10 mouse cellular contexts compared by ENCODE assay signal in genomic region chr4:81580553-81580952, GRCm38 (mm10).
DNase-seq lines count a peak whose midpoint lies in the region; ATAC-seq and TF ChIP-seq lines count a peak whose summit lies in the region.
"Had no signal": no experiment of that assay in that cellular context is flagged by ENCODE, and none has a peak within 500 bp of the region (broad histone marks: within the 10 kb centered on the region; RNA-seq: fewer than 3 reads in every experiment).

No protein-coding gene starts in this region.

- H3K27ac ChIP-seq in forebrain, embryonic 13.5 days = peak overlapping the region; percentile 51
- no peak overlapping the region for H3K27ac ChIP-seq in forebrain, embryonic 12.5 days
- H3K27ac ChIP-seq in midbrain, postnatal 0 days (ENCODE audit: low read depth, low read length) = no peak overlapping the region
- no peak overlapping the region for H3K27ac ChIP-seq in midbrain, embryonic 10.5 days (replicated peaks)
- H3K27ac ChIP-seq in kidney, embryonic 16.5 days (ENCODE audit: low read length) = no peak overlapping the region
- H3K27ac ChIP-seq: liver, embryonic 13.5 days had no signal

- H3K27me3 ChIP-seq in forebrain, embryonic 13.5 days = no peaks in the 10 kb centered on the region
- no peaks in the 10 kb centered on the region for H3K27me3 ChIP-seq in forebrain, embryonic 12.5 days
- no peaks in the 10 kb centered on the region for H3K27me3 ChIP-seq in midbrain, postnatal 0 days (ENCODE audit: insufficient read depth, low read length)
- no peaks in the 10 kb centered on the region for H3K27me3 ChIP-seq in midbrain, embryonic 10.5 days (ENCODE audit: low read depth, poor library complexity, severe bottlenecking)
- no peaks in the 10 kb centered on the region for H3K27me3 ChIP-seq in kidney, embryonic 16.5 days (ENCODE audit: insufficient read depth, low read length)
- H3K27me3 ChIP-seq: liver, embryonic 13.5 days had no signal

- no peak for TF ChIP-seq CTCF in midbrain, postnatal 0 days (IDR thresholded peaks at IDR 0.05)

- WGBS in forebrain, embryonic 13.5 days = 60% methylated on average over 8 of the region's 8 CpGs
- 74% methylated on average over 8 of the region's 8 CpGs for WGBS in forebrain, embryonic 12.5 days
- 56% methylated on average over 8 of the region's 8 CpGs for WGBS in midbrain, postnatal 0 days
- WGBS in midbrain, embryonic 10.5 days = 83% methylated on average over 8 of the region's 8 CpGs
- WGBS in kidney, embryonic 16.5 days = 67% methylated on average over 8 of the region's 8 CpGs

- H3K36me3 ChIP-seq in forebrain, embryonic 13.5 days (ENCODE audit: poor library complexity, severe bottlenecking) = no peaks in the 10 kb centered on the region
- no peaks in the 10 kb centered on the region for H3K36me3 ChIP-seq in forebrain, embryonic 12.5 days (replicated peaks)
- no peaks in the 10 kb centered on the region for H3K36me3 ChIP-seq in midbrain, postnatal 0 days (ENCODE audit: insufficient read depth, low read length)
- no peaks in the 10 kb centered on the region for H3K36me3 ChIP-seq in midbrain, embryonic 10.5 days
- H3K36me3 ChIP-seq in kidney, embryonic 16.5 days (ENCODE audit: insufficient read depth, low read length) = no peaks in the 10 kb centered on the region
- H3K36me3 ChIP-seq: liver, embryonic 13.5 days had no signal

- H3K9ac ChIP-seq in forebrain, embryonic 13.5 days = no peak overlapping the region
- no peak overlapping the region for H3K9ac ChIP-seq in forebrain, embryonic 12.5 days
- H3K9ac ChIP-seq in midbrain, postnatal 0 days (replicated peaks; ENCODE audit: low read length, poor library complexity, severe bottlenecking) = no peak overlapping the region
- H3K9ac ChIP-seq in kidney, embryonic 16.5 days (replicated peaks; ENCODE audit: low read length) = no peak overlapping the region
- H3K9ac ChIP-seq: liver, embryonic 13.5 days had no signal

- ATAC-seq in forebrain, embryonic 13.5 days = no peak
- no peak for ATAC-seq in forebrain, embryonic 12.5 days (ENCODE audit: low FRiP score)
- ATAC-seq in midbrain, postnatal 0 days (ENCODE audit: low FRiP score) = no peak
- ATAC-seq in inflammation-experienced regulatory T-cells, adult 6 months = no peak
- ATAC-seq in kidney, embryonic 16.5 days (ENCODE audit: low FRiP score, low TSS enrichment) = no peak

- no peak overlapping the region for H3K4me2 ChIP-seq in forebrain, embryonic 13.5 days
- H3K4me2 ChIP-seq in forebrain, embryonic 12.5 days = no peak overlapping the region
- no peak overlapping the region for H3K4me2 ChIP-seq in midbrain, postnatal 0 days (ENCODE audit: low read depth, low read length, poor library complexity, severe bottlenecking)
- H3K4me2 ChIP-seq in kidney, embryonic 16.5 days (replicated peaks; ENCODE audit: low read depth, low read length) = no peak overlapping the region
- H3K4me2 ChIP-seq: liver, embryonic 13.5 days had no signal

- peak; percentile 65 for DNase-seq in midbrain, postnatal 0 days (ENCODE audit: low spot score)
- no peak for DNase-seq in midbrain, embryonic 10.5 days (ENCODE audit: low spot score)
- DNase-seq in gastrocnemius, postnatal 25 days = peak; percentile 72
- DNase-seq in spleen, adult 18-20 months = no peak
- DNase-seq: kidney, adult 11 months; liver, embryonic 13.5 days had no signal

- H3K4me1 ChIP-seq in forebrain, embryonic 13.5 days = peaks cover 35% of the 10 kb centered on the region
- H3K4me1 ChIP-seq in forebrain, embryonic 12.5 days = peaks cover 13% of the 10 kb centered on the region
- no peaks in the 10 kb centered on the region; the same call in 1 of the 2 replicates for H3K4me1 ChIP-seq in midbrain, postnatal 0 days (ENCODE audit: insufficient read depth, low read length)
- peaks cover 25% of the 10 kb centered on the region for H3K4me1 ChIP-seq in midbrain, embryonic 10.5 days
- no peaks in the 10 kb centered on the region for H3K4me1 ChIP-seq in kidney, embryonic 16.5 days (ENCODE audit: insufficient read depth, low read length)
- H3K4me1 ChIP-seq: liver, embryonic 13.5 days had no signal

- H3K4me3 ChIP-seq in forebrain, embryonic 13.5 days = no peak overlapping the region
- H3K4me3 ChIP-seq in forebrain, embryonic 12.5 days (replicated peaks) = no peak overlapping the region
- no peak overlapping the region for H3K4me3 ChIP-seq in midbrain, postnatal 0 days (ENCODE audit: low read depth, low read length)
- H3K4me3 ChIP-seq in midbrain, embryonic 10.5 days = no peak overlapping the region
- H3K4me3 ChIP-seq in kidney, embryonic 16.5 days (ENCODE audit: low read length) = no peak overlapping the region
- H3K4me3 ChIP-seq: liver, embryonic 13.5 days had no signal

- no peaks in the 10 kb centered on the region for H3K9me3 ChIP-seq in forebrain, embryonic 13.5 days (replicated peaks)
- H3K9me3 ChIP-seq in forebrain, embryonic 12.5 days = no peaks in the 10 kb centered on the region
- H3K9me3 ChIP-seq in midbrain, postnatal 0 days (ENCODE audit: low read length) = no peaks in the 10 kb centered on the region
- no peaks in the 10 kb centered on the region for H3K9me3 ChIP-seq in midbrain, embryonic 10.5 days (replicated peaks)
- H3K9me3 ChIP-seq in kidney, embryonic 16.5 days (ENCODE audit: low read length) = no peaks in the 10 kb centered on the region
- H3K9me3 ChIP-seq: liver, embryonic 13.5 days had no signal

Comparison
In these comparisons a context has a peak if more than half of its experiments do, and no peak if none do; other contexts are left out.
1. DNase-seq: peak in midbrain, postnatal 0 days (single experiment) and gastrocnemius, postnatal 25 days (single experiment); none in midbrain, embryonic 10.5 days (single experiment) and spleen, adult 18-20 months (0 of 2).